Mouse (Mus musculus): ENCODE results near the gene Gm45808. TPM values are rescaled to one million over a fixed set of nuclear protein-coding genes. Genes with fewer than 3 reads are reported as not detected.

Gene Gm45808
- polyA plus RNA-seq, 1 experiment = 0.81 TPM

DNA sequence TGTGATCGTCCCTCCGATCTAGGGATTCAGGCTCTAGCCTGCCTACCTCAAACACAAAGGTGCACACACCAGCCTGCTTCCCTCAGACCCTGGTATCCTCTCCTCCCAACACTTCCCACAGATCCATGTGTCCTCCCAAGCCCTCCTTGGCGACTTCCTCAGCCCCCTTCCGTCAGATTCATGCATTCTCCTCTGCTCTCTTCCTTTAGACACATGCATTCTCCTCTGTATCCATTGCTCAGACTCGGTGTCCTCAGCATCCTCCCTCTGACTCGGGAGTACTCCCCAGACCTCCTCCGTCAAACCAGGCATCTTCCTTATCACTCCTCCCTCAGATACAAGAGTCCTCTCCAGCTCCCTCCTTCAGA is 52.8 kb downstream of the Gm45808 start:
- no peaks in the 10 kb centered on the region; the same call in 1 of the 2 replicates for H3K36me3 ChIP-seq (ENCODE audit: control insufficient read depth, insufficient read depth, low read length)
- no peaks in the 10 kb centered on the region for H3K27me3 ChIP-seq (ENCODE audit: control insufficient read depth, insufficient read depth, low read length)
- peak overlapping the region; percentile 94 for H3K27ac ChIP-seq (ENCODE audit: control insufficient read depth, insufficient read depth, low read depth, low read length)
- peaks cover 25% of the 10 kb centered on the region for H3K4me1 ChIP-seq (ENCODE audit: control insufficient read depth, insufficient read depth, low read length)
- TF ChIP-seq CTCF (IDR thresholded peaks at IDR 0.05; ENCODE audit: control insufficient read depth, insufficient read depth, insufficient replicate concordance, low read depth, low read length) (no peak), POLR2A (IDR thresholded peaks at IDR 0.05; ENCODE audit: control insufficient read depth, low read depth, low read length) (no peak)
- peak overlapping the region; percentile 90 for H3K4me3 ChIP-seq (ENCODE audit: control insufficient read depth, low read depth, low read length)

- TF ChIP-seq POLR2A (IDR thresholded peaks at IDR 0.05; ENCODE audit: control insufficient read depth, low read depth, low read length) = no peak
- no peak for TF ChIP-seq CTCF (IDR thresholded peaks at IDR 0.05; ENCODE audit: control insufficient read depth, insufficient read depth, insufficient replicate concordance, low read depth, low read length)
- Histone ChIP-seq H3K36me3 (ENCODE audit: control insufficient read depth, insufficient read depth, low read length) (peaks cover 1% of the 10 kb centered on the region), H3K27me3 (ENCODE audit: control insufficient read depth, insufficient read depth, low read length) (no peaks in the 10 kb centered on the region), H3K27ac (ENCODE audit: control insufficient read depth, insufficient read depth, low read depth, low read length) (no peak overlapping the region), H3K4me3 (ENCODE audit: control insufficient read depth, low read depth, low read length) (no peak overlapping the region), H3K4me1 (ENCODE audit: control insufficient read depth, insufficient read depth, low read length) (no peaks in the 10 kb centered on the region; the same call in none of the 2 replicates)
Measured at GRCm38 (mm10) chr7:45426556-45426955, 60.1 kb downstream of the Gm45808 start.

GRCm38 (mm10) chr7:45421194-45421593 is 65.4 kb downstream of the Gm45808 start:
- TF ChIP-seq POLR2A (IDR thresholded peaks at IDR 0.05; ENCODE audit: control insufficient read depth, low read depth, low read length) = no peak
- no peak for TF ChIP-seq CTCF (IDR thresholded peaks at IDR 0.05; ENCODE audit: control insufficient read depth, insufficient read depth, insufficient replicate concordance, low read depth, low read length)
- Histone ChIP-seq H3K27me3 (ENCODE audit: control insufficient read depth, insufficient read depth, low read length) (no peaks in the 10 kb centered on the region), H3K27ac (ENCODE audit: control insufficient read depth, insufficient read depth, low read depth, low read length) (no peak overlapping the region), H3K4me1 (ENCODE audit: control insufficient read depth, insufficient read depth, low read length) (peaks cover 13% of the 10 kb centered on the region), H3K36me3 (ENCODE audit: control insufficient read depth, insufficient read depth, low read length) (no peaks in the 10 kb centered on the region; the same call in 1 of the 2 replicates), H3K4me3 (ENCODE audit: control insufficient read depth, low read depth, low read length) (no peak overlapping the region; the same call in 1 of the 2 replicates)

GRCm38 (mm10) chr7:45420615-45420919 is 66.0 kb downstream of the Gm45808 start, which contains the start of gene Lhb:
Gene Lhb (plus strand): TSS chr7:45420820.
- H3K27me3 ChIP-seq (ENCODE audit: control insufficient read depth, insufficient read depth, low read length) = peaks cover 2% of the 10 kb centered on the region; the same call in 1 of the 2 replicates
- peak within 1 kb of the TSS; percentile 86 for H3K4me3 ChIP-seq (ENCODE audit: control insufficient read depth, low read depth, low read length)
- H3K4me1 ChIP-seq (ENCODE audit: control insufficient read depth, insufficient read depth, low read length) = peaks cover 16% of the 10 kb centered on the region
- no peaks in the 10 kb centered on the region; the same call in 1 of the 2 replicates for H3K36me3 ChIP-seq (ENCODE audit: control insufficient read depth, insufficient read depth, low read length)
- H3K27ac ChIP-seq (ENCODE audit: control insufficient read depth, insufficient read depth, low read depth, low read length) = no peak within 1 kb of the TSS
- TF ChIP-seq CTCF (IDR thresholded peaks at IDR 0.05; ENCODE audit: control insufficient read depth, insufficient read depth, insufficient replicate concordance, low read depth, low read length) (no peak), POLR2A (IDR thresholded peaks at IDR 0.05; ENCODE audit: control insufficient read depth, low read depth, low read length) (no peak)

- Histone ChIP-seq H3K27me3 (ENCODE audit: control insufficient read depth, insufficient read depth, low read length) (peaks cover 2% of the 10 kb centered on the region; the same call in 1 of the 2 replicates), H3K27ac (ENCODE audit: control insufficient read depth, insufficient read depth, low read depth, low read length) (no peak overlapping the region), H3K36me3 (ENCODE audit: control insufficient read depth, insufficient read depth, low read length) (no peaks in the 10 kb centered on the region; the same call in 1 of the 2 replicates), H3K4me3 (ENCODE audit: control insufficient read depth, low read depth, low read length) (peak overlapping the region; percentile 86), H3K4me1 (ENCODE audit: control insufficient read depth, insufficient read depth, low read length) (peaks cover 17% of the 10 kb centered on the region)
- TF ChIP-seq POLR2A (IDR thresholded peaks at IDR 0.05; ENCODE audit: control insufficient read depth, low read depth, low read length) = no peak
- no peak for TF ChIP-seq CTCF (IDR thresholded peaks at IDR 0.05; ENCODE audit: control insufficient read depth, insufficient read depth, insufficient replicate concordance, low read depth, low read length)
Measured at GRCm38 (mm10) chr7:45419859-45420614, 66.6 kb downstream of the Gm45808 start.

DNA sequence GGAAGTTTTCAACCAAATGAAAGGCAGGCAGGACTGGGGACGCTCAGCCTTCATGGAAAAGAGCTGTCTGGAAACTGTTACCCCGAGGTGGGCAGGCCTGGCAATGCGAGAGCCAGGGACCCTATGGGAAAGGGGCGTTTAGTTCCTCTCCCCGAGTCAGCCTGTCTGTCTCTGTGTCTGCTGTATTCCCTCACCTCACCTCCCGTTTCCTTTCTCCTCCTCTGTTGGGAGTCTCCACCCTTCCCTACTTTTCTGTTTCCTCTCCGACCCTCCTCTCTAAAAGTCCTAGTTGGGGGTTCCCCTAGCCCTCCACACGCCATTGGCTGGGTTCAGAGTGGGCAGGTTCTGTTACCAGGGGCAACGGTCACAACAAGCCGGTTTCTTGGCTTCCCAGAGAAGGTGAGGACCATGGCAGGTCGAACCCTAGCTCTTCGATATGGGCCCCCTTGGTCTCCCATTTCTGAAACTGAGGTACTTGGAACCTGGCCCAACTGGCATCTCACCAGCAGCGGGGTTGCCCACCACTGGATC is 68.6 kb downstream of the Gm45808 start:
- TF ChIP-seq CTCF (IDR thresholded peaks at IDR 0.05; ENCODE audit: control insufficient read depth, insufficient read depth, insufficient replicate concordance, low read depth, low read length) (no peak), POLR2A (IDR thresholded peaks at IDR 0.05; ENCODE audit: control insufficient read depth, low read depth, low read length) (peak; percentile 51; the same call in 1 of the 2 replicates)
- no peaks in the 10 kb centered on the region; the same call in 1 of the 2 replicates for H3K36me3 ChIP-seq (ENCODE audit: control insufficient read depth, insufficient read depth, low read length)
- H3K4me1 ChIP-seq (ENCODE audit: control insufficient read depth, insufficient read depth, low read length) = peaks cover 37% of the 10 kb centered on the region
- H3K4me3 ChIP-seq (ENCODE audit: control insufficient read depth, low read depth, low read length) = peak overlapping the region; percentile 86
- H3K27me3 ChIP-seq (ENCODE audit: control insufficient read depth, insufficient read depth, low read length) = peaks cover 10% of the 10 kb centered on the region
- H3K27ac ChIP-seq (ENCODE audit: control insufficient read depth, insufficient read depth, low read depth, low read length) = peak overlapping the region; percentile 70

Other genes starting within 250 kb of the Gm45808 start
- gene Cd37, start 247.7 kb downstream of the Gm45808 start, polyA plus RNA-seq (2012; rRNA removed) = 78.0 and 87.4 TPM in 2 replicates
- 76.9 and 81.4 TPM in 2 replicates for gene Slc6a16, start 245.7 kb downstream of the Gm45808 start, polyA plus RNA-seq (2012; rRNA removed)
- 785 and 851 TPM in 2 replicates for gene Slc6a21, start 209.3 kb downstream of the Gm45808 start, polyA plus RNA-seq (2012; rRNA removed)
- gene Trpm4, start 153.0 kb downstream of the Gm45808 start, polyA plus RNA-seq (2012; rRNA removed) = 52.2 and 54.8 TPM in 2 replicates
- 0.10 and 0.22 TPM in 2 replicates for gene Hrc, start 151.5 kb downstream of the Gm45808 start, polyA plus RNA-seq (2012; rRNA removed)
- 1.1 and 1.2 TPM in 2 replicates for gene Ppfia3, start 119.8 kb downstream of the Gm45808 start, polyA plus RNA-seq (2012; rRNA removed)
- gene Lin7b, start 116.2 kb downstream of the Gm45808 start, polyA plus RNA-seq (2012; rRNA removed) = 5.7 and 7.3 TPM in 2 replicates
- 180 and 202 TPM in 2 replicates for gene Snrnp70, start 91.1 kb downstream of the Gm45808 start, polyA plus RNA-seq (2012; rRNA removed)
- 0.99 and 1.1 TPM in 2 replicates for gene Kcna7, start 81.2 kb downstream of the Gm45808 start, polyA plus RNA-seq (2012; rRNA removed)
- gene Ntf5, start 73.1 kb downstream of the Gm45808 start, polyA plus RNA-seq (2012; rRNA removed) = 0.19 and 0.25 TPM in 2 replicates
- gene Lhb, start 66.0 kb downstream of the Gm45808 start, polyA plus RNA-seq (2012; rRNA removed) = 32.8 and 38.1 TPM in 2 replicates
- 1.7 and 2.3 TPM in 2 replicates for gene Gys1, start 52.0 kb downstream of the Gm45808 start, polyA plus RNA-seq (2012; rRNA removed)
- 173 and 197 TPM in 2 replicates for gene Ruvbl2, start 48.7 kb downstream of the Gm45808 start, polyA plus RNA-seq (2012; rRNA removed)
- 152 and 188 TPM in 2 replicates for gene Ftl1, start 26.9 kb downstream of the Gm45808 start, polyA plus RNA-seq (2012; rRNA removed)
- 24.9 and 26.3 TPM in 2 replicates for gene Bax, start 19.9 kb downstream of the Gm45808 start, polyA plus RNA-seq (2012; rRNA removed)
- 879 and 1,010 TPM in 2 replicates for gene Tulp2, start 4.9 kb downstream of the Gm45808 start, polyA plus RNA-seq (2012; rRNA removed)
- 3.0 and 3.4 TPM in 2 replicates for gene Dhdh, start 2.0 kb upstream of the Gm45808 start, polyA plus RNA-seq (2012; rRNA removed)
- 76.4 and 93.9 TPM in 2 replicates for gene Nucb1, start 23.6 kb upstream of the Gm45808 start, polyA plus RNA-seq (2012; rRNA removed)
- 5.9 and 8.5 TPM in 2 replicates for gene Ppp1r15a, start 39.5 kb upstream of the Gm45808 start, polyA plus RNA-seq (2012; rRNA removed)
- gene Plekha4, start 39.5 kb upstream of the Gm45808 start, polyA plus RNA-seq (2012; rRNA removed) = 12.6 and 12.9 TPM in 2 replicates
- gene Hsd17b14, start 68.1 kb upstream of the Gm45808 start, polyA plus RNA-seq (2012; rRNA removed) = 0.37 and 0.45 TPM in 2 replicates
- 39.9 and 44.3 TPM in 2 replicates for gene Bcat2, start 83.3 kb upstream of the Gm45808 start, polyA plus RNA-seq (2012; rRNA removed)
- gene Fgf21, start 128.7 kb upstream of the Gm45808 start, polyA plus RNA-seq (2012; rRNA removed) = 3.6 and 3.7 TPM in 2 replicates
- gene Fut1, start 130.5 kb upstream of the Gm45808 start, polyA plus RNA-seq (2012; rRNA removed) = 0.08 and 0.21 TPM in 2 replicates
- 77.5 and 95.6 TPM in 2 replicates for gene Izumo1, start 135.0 kb upstream of the Gm45808 start, polyA plus RNA-seq (2012; rRNA removed)
- 5.1 and 5.4 TPM in 2 replicates for gene Rasip1, start 140.7 kb upstream of the Gm45808 start, polyA plus RNA-seq (2012; rRNA removed)
- gene Mamstr, start 153.2 kb upstream of the Gm45808 start, polyA plus RNA-seq (2012; rRNA removed) = 0.74 and 1.3 TPM in 2 replicates
- 0.37 and 0.42 TPM in 2 replicates for gene Fut2, start 179.6 kb upstream of the Gm45808 start, polyA plus RNA-seq (2012; rRNA removed)
- gene Ntn5, start 197.2 kb upstream of the Gm45808 start, polyA plus RNA-seq (2012; rRNA removed) = 6.5 and 10.8 TPM in 2 replicates
- 61.0 and 71.6 TPM in 2 replicates for gene Sec1, start 207.6 kb upstream of the Gm45808 start, polyA plus RNA-seq (2012; rRNA removed)
- 2.3 and 3.3 TPM in 2 replicates for gene Car11, start 213.0 kb upstream of the Gm45808 start, polyA plus RNA-seq (2012; rRNA removed)
- gene Dbp, start 218.3 kb upstream of the Gm45808 start, polyA plus RNA-seq (2012; rRNA removed) = 11.2 and 12.9 TPM in 2 replicates
- gene Rpl18, start 228.6 kb upstream of the Gm45808 start, polyA plus RNA-seq (2012; rRNA removed) = 517 and 652 TPM in 2 replicates
- 33.4 and 34.6 TPM in 2 replicates for gene Sphk2, start 231.2 kb upstream of the Gm45808 start, polyA plus RNA-seq (2012; rRNA removed)
- 145 and 176 TPM in 2 replicates for gene Fam83e, start 234.4 kb upstream of the Gm45808 start, polyA plus RNA-seq (2012; rRNA removed)
- 589 and 614 TPM in 2 replicates for gene Spaca4, start 239.0 kb upstream of the Gm45808 start, polyA plus RNA-seq (2012; rRNA removed)